Mouse (Mus musculus): ENCODE data around the gene Chd2. TPM values are rescaled to one million over a fixed set of nuclear protein-coding genes. Genes with fewer than 3 reads are reported as not detected.
A peak's percentile ranks its signal among the peaks of the same experiment; 100 is the strongest.

Chd2 gene
- 217 and 257 TPM in 2 replicates for total RNA-seq (2014; fragmentation: Nextera tagmentation)
- total RNA-seq (2017) = 83.7 and 125 TPM in 2 replicates
- 57.8 and 76.7 TPM in 2 replicates for polyA plus RNA-seq (2012)

- TF ChIP-seq GATA1 (IDR thresholded peaks at IDR 0.05; ENCODE audit: borderline replicate concordance, low read length) = no peak
- no peak for TF ChIP-seq CTCF (IDR thresholded peaks at IDR 0.05; ENCODE audit: low read depth, low read length)
- no peak for TF ChIP-seq GATA2 (IDR thresholded peaks at IDR 0.05; ENCODE audit: borderline replicate concordance, low read depth, low read length)
- peak; percentile 78; the same call in 1 of the 2 replicates for TF ChIP-seq POLR2AphosphoS5 (IDR thresholded peaks at IDR 0.05; ENCODE audit: insufficient replicate concordance, low read depth, low read length)
- TF ChIP-seq TAL1 (conservative IDR thresholded peaks at IDR 0.05; ENCODE audit: low read depth, low read length) = no peak
- peak; percentile 55 for ATAC-seq (ENCODE audit: extremely low read depth, insufficient number of reproducible peaks, low FRiP score, poor library complexity, severe bottlenecking)
- H3K36me3 ChIP-seq (replicated peaks) = peaks cover 15% of the 10 kb centered on the region
- DNase-seq (ENCODE audit: low spot score) = peak; percentile 43
- H3K27me3 ChIP-seq (ENCODE audit: insufficient read depth, low read length) = no peaks in the 10 kb centered on the region
- H3K4me3 ChIP-seq (ENCODE audit: low read depth, low read length) = peak within 1 kb of the TSS; percentile 71
- H3K4me1 ChIP-seq (ENCODE audit: insufficient read depth, low read depth, low read length) = peaks cover 13% of the 10 kb centered on the region
- no peaks in the 10 kb centered on the region for H3K9me3 ChIP-seq (replicated peaks)
Measured at GRCm38 (mm10) chr7:73541412-73542130, at the start of gene Chd2. Gene Chd2, minus strand, starts transcription at chr7:73541830.

DNA sequence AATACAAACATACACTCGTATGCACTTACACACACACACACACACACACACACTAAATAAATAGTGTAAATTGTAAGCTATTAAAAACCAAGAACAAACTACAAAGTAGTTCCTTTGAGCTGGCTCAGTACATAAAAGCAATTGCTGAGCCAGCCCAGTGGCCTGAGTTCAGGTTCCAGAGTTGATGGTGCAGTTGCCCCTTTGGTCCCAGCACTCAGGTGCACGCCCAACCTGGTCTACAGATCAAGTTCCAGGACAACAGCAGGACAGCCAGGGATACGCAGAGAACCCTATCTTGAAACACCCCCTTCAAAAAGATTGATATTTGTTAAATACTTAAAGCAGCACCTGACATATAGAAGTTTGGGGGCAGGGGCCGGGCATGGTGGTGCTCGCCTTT, 49.1 kb upstream of the Chd2 start:
- Histone ChIP-seq H3K27me3 (ENCODE audit: insufficient read depth, low read length) (no peaks in the 10 kb centered on the region), H3K4me1 (ENCODE audit: insufficient read depth, low read depth, low read length) (peaks cover 62% of the 10 kb centered on the region), H3K36me3 (replicated peaks) (no peaks in the 10 kb centered on the region), H3K9me3 (replicated peaks) (no peaks in the 10 kb centered on the region; the same call in 1 of the 2 replicates), H3K4me3 (ENCODE audit: low read depth, low read length) (no peak overlapping the region)
- ATAC-seq (ENCODE audit: extremely low read depth, insufficient number of reproducible peaks, low FRiP score, poor library complexity, severe bottlenecking) (no peak), DNase-seq (ENCODE audit: low spot score) (no peak)
- no peak for TF ChIP-seq GATA1 (IDR thresholded peaks at IDR 0.05; ENCODE audit: borderline replicate concordance, low read length)
- TF ChIP-seq CTCF (IDR thresholded peaks at IDR 0.05; ENCODE audit: low read depth, low read length) = no peak
- no peak for TF ChIP-seq POLR2AphosphoS5 (IDR thresholded peaks at IDR 0.05; ENCODE audit: insufficient replicate concordance, low read depth, low read length)
- TF ChIP-seq GATA2 (IDR thresholded peaks at IDR 0.05; ENCODE audit: borderline replicate concordance, low read depth, low read length) = no peak
- no peak for TF ChIP-seq TAL1 (conservative IDR thresholded peaks at IDR 0.05; ENCODE audit: low read depth, low read length)

- Histone ChIP-seq H3K4me1 (ENCODE audit: insufficient read depth, low read depth, low read length) (peaks cover 66% of the 10 kb centered on the region), H3K36me3 (replicated peaks) (no peaks in the 10 kb centered on the region), H3K4me3 (ENCODE audit: low read depth, low read length) (peak overlapping the region; percentile 40; the same call in 1 of the 2 replicates), H3K27me3 (ENCODE audit: insufficient read depth, low read length) (no peaks in the 10 kb centered on the region), H3K9me3 (replicated peaks) (no peaks in the 10 kb centered on the region; the same call in 1 of the 2 replicates)
- no peak for DNase-seq (ENCODE audit: low spot score)
- ATAC-seq (ENCODE audit: extremely low read depth, insufficient number of reproducible peaks, low FRiP score, poor library complexity, severe bottlenecking) = no peak
- no peak for TF ChIP-seq GATA1 (IDR thresholded peaks at IDR 0.05; ENCODE audit: borderline replicate concordance, low read length)
- TF ChIP-seq CTCF (IDR thresholded peaks at IDR 0.05; ENCODE audit: low read depth, low read length) = no peak
- TF ChIP-seq POLR2AphosphoS5 (IDR thresholded peaks at IDR 0.05; ENCODE audit: insufficient replicate concordance, low read depth, low read length) = no peak
- no peak for TF ChIP-seq TAL1 (conservative IDR thresholded peaks at IDR 0.05; ENCODE audit: low read depth, low read length)
- no peak for TF ChIP-seq GATA2 (IDR thresholded peaks at IDR 0.05; ENCODE audit: borderline replicate concordance, low read depth, low read length)
Measured at GRCm38 (mm10) chr7:73589208-73589771, 47.7 kb upstream of the Chd2 start.

GRCm38 (mm10) chr7:73588351-73588906, 46.8 kb upstream of the Chd2 start:
- TF ChIP-seq GATA2 (IDR thresholded peaks at IDR 0.05; ENCODE audit: borderline replicate concordance, low read depth, low read length) (no peak), CTCF (IDR thresholded peaks at IDR 0.05; ENCODE audit: low read depth, low read length) (no peak), POLR2AphosphoS5 (IDR thresholded peaks at IDR 0.05; ENCODE audit: insufficient replicate concordance, low read depth, low read length) (no peak), GATA1 (IDR thresholded peaks at IDR 0.05; ENCODE audit: borderline replicate concordance, low read length) (no peak), TAL1 (conservative IDR thresholded peaks at IDR 0.05; ENCODE audit: low read depth, low read length) (no peak)
- DNase-seq (ENCODE audit: low spot score) (no peak), ATAC-seq (ENCODE audit: extremely low read depth, insufficient number of reproducible peaks, low FRiP score, poor library complexity, severe bottlenecking) (peak; percentile 37)

DNA sequence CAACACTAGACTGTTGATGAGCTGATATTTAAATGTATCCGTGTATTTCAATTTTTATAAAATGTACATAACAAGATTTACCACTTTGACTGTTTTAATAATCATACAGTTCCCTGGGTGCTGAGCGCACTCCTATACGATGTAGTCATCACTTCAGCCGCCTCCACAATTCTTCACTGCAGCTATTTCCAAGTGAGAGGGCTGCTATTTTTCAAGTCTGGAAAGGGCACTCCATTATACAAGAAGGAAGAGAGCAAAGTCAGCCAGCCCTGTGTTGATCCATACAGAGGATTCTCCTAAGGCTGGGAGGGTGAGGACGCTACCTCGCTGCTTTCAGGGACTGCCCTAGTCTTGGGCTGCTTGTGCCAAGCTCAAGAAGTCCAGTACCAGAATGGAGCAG, 45.1 kb upstream of the Chd2 start:
- Histone ChIP-seq H3K36me3 (replicated peaks) (no peaks in the 10 kb centered on the region), H3K4me3 (ENCODE audit: low read depth, low read length) (no peak overlapping the region), H3K27me3 (ENCODE audit: insufficient read depth, low read length) (no peaks in the 10 kb centered on the region), H3K9me3 (replicated peaks) (no peaks in the 10 kb centered on the region), H3K4me1 (ENCODE audit: insufficient read depth, low read depth, low read length) (peaks cover 78% of the 10 kb centered on the region)
- TF ChIP-seq TAL1 (conservative IDR thresholded peaks at IDR 0.05; ENCODE audit: low read depth, low read length) = no peak
- TF ChIP-seq GATA1 (IDR thresholded peaks at IDR 0.05; ENCODE audit: borderline replicate concordance, low read length) = no peak
- TF ChIP-seq GATA2 (IDR thresholded peaks at IDR 0.05; ENCODE audit: borderline replicate concordance, low read depth, low read length) = no peak
- TF ChIP-seq CTCF (IDR thresholded peaks at IDR 0.05; ENCODE audit: low read depth, low read length) = no peak
- no peak for TF ChIP-seq POLR2AphosphoS5 (IDR thresholded peaks at IDR 0.05; ENCODE audit: insufficient replicate concordance, low read depth, low read length)
- no peak for DNase-seq (ENCODE audit: low spot score)
- ATAC-seq (ENCODE audit: extremely low read depth, insufficient number of reproducible peaks, low FRiP score, poor library complexity, severe bottlenecking) = no peak

More at GRCm38 (mm10) chr7:73588351-73588906, 46.8 kb upstream of the Chd2 start:
- Histone ChIP-seq H3K4me3 (ENCODE audit: low read depth, low read length) (no peak overlapping the region; the same call in 1 of the 2 replicates), H3K36me3 (replicated peaks) (no peaks in the 10 kb centered on the region), H3K9me3 (replicated peaks) (no peaks in the 10 kb centered on the region; the same call in 1 of the 2 replicates), H3K27me3 (ENCODE audit: insufficient read depth, low read length) (no peaks in the 10 kb centered on the region), H3K4me1 (ENCODE audit: insufficient read depth, low read depth, low read length) (peaks cover 72% of the 10 kb centered on the region)

DNA sequence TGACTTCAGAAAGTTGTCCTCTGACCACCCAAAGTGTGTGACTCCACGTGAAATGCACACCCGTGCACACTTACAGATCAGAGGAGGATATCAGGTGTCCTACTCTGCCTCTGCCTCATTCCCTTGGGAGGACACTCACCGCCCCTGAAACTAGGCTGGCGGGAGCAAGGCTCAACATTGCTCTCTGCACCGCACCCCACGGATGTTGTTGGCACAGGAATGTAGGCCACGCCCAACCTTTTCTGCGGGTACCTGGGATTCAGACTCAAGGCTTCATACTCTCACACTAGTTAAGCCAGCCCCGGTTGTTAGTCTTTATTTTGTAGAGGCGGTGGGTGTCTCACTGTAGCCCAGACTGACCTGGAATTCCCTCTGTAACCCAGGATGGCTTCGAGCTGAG, 44.6 kb upstream of the Chd2 start:
- no peaks in the 10 kb centered on the region for H3K27me3 ChIP-seq (ENCODE audit: insufficient read depth, low read length)
- ATAC-seq (ENCODE audit: extremely low read depth, insufficient number of reproducible peaks, low FRiP score, poor library complexity, severe bottlenecking) (no peak), DNase-seq (ENCODE audit: low spot score) (no peak)
- no peaks in the 10 kb centered on the region for H3K36me3 ChIP-seq (replicated peaks)
- no peak for TF ChIP-seq GATA1 (IDR thresholded peaks at IDR 0.05; ENCODE audit: borderline replicate concordance, low read length)
- no peak for TF ChIP-seq GATA2 (IDR thresholded peaks at IDR 0.05; ENCODE audit: borderline replicate concordance, low read depth, low read length)
- no peak for TF ChIP-seq CTCF (IDR thresholded peaks at IDR 0.05; ENCODE audit: low read depth, low read length)
- no peak for TF ChIP-seq POLR2AphosphoS5 (IDR thresholded peaks at IDR 0.05; ENCODE audit: insufficient replicate concordance, low read depth, low read length)
- no peaks in the 10 kb centered on the region for H3K9me3 ChIP-seq (replicated peaks)
- no peak overlapping the region for H3K4me3 ChIP-seq (ENCODE audit: low read depth, low read length)
- H3K4me1 ChIP-seq (ENCODE audit: insufficient read depth, low read depth, low read length) = peaks cover 78% of the 10 kb centered on the region

Measured in G1E (cell line).